Comparison of ENCODE assay signal across 11 mouse cellular contexts in genomic region chr9:90124156-90124872, GRCm38 (mm10). TPM values are rescaled to one million over a fixed set of nuclear protein-coding genes. Genes with fewer than 3 reads are reported as not detected.
A peak's percentile ranks its signal among the peaks of the same experiment; 100 is the strongest.
DNase-seq lines count a peak whose midpoint lies in the region; ATAC-seq and TF ChIP-seq lines count a peak whose summit lies in the region.
"Had no signal": no experiment of that assay in that cellular context is flagged by ENCODE, and none has a peak within 500 bp of the region (broad histone marks: within the 10 kb centered on the region; RNA-seq: fewer than 3 reads in every experiment).

No protein-coding gene starts in this region.

- 48% methylated on average over 11 of the region's 11 CpGs for WGBS in heart, embryonic 16.5 days
- WGBS in hindbrain, postnatal 0 days, result 46% methylated on average over 11 of the region's 11 CpGs

- H3K4me3 ChIP-seq in heart, embryonic 16.5 days (ENCODE audit: low read length), result no peak overlapping the region
- H3K4me3 ChIP-seq in testis, adult 2 months (ENCODE audit: control insufficient read depth, low read depth, low read length), result no peak overlapping the region
- H3K4me3 ChIP-seq in hindbrain, postnatal 0 days (ENCODE audit: low read length), result no peak overlapping the region
- H3K4me3 ChIP-seq: limb, embryonic 12.5 days had no signal

- H3K36me3 ChIP-seq in heart, embryonic 16.5 days (ENCODE audit: control insufficient read depth, insufficient read depth), result no peaks in the 10 kb centered on the region
- H3K36me3 ChIP-seq in testis, adult 2 months (ENCODE audit: control insufficient read depth, insufficient read depth, low read length), result no peaks in the 10 kb centered on the region
- H3K36me3 ChIP-seq in hindbrain, postnatal 0 days (ENCODE audit: insufficient read depth, low read length), result no peaks in the 10 kb centered on the region
- H3K36me3 ChIP-seq: limb, embryonic 12.5 days had no signal

- no peaks in the 10 kb centered on the region for H3K9me3 ChIP-seq in heart, embryonic 16.5 days (replicated peaks; ENCODE audit: control insufficient read depth, low read length)
- no peaks in the 10 kb centered on the region for H3K9me3 ChIP-seq in hindbrain, postnatal 0 days (ENCODE audit: low read length)
- H3K9me3 ChIP-seq: limb, embryonic 12.5 days had no signal

- no peak for TF ChIP-seq CTCF in testis, adult 2 months (IDR thresholded peaks at IDR 0.05; ENCODE audit: control insufficient read depth, insufficient read depth, insufficient replicate concordance, low read depth, low read length)
- TF ChIP-seq CTCF in hindbrain, postnatal 0 days (IDR thresholded peaks at IDR 0.05; ENCODE audit: low read depth), result no peak

- TF ChIP-seq POLR2A in testis, adult 2 months (IDR thresholded peaks at IDR 0.05; ENCODE audit: control insufficient read depth, low read depth, low read length), result no peak

- H3K27ac ChIP-seq in heart, embryonic 16.5 days (ENCODE audit: low read length), result 0 out of 2 replicates have a peak overlapping the region, but pooled peaks have one; percentile 5
- peak overlapping the region; percentile 52; the same call in 1 of the 2 replicates for H3K27ac ChIP-seq in testis, adult 2 months (ENCODE audit: control insufficient read depth, insufficient read depth, low read depth, low read length)
- H3K27ac ChIP-seq in hindbrain, postnatal 0 days, result no peak overlapping the region
- H3K27ac ChIP-seq: limb, embryonic 12.5 days had no signal

- peaks cover 20% of the 10 kb centered on the region for H3K4me1 ChIP-seq in heart, embryonic 16.5 days (ENCODE audit: control insufficient read depth, insufficient read depth, low read length)
- peaks cover 7% of the 10 kb centered on the region for H3K4me1 ChIP-seq in testis, adult 2 months (ENCODE audit: control insufficient read depth, insufficient read depth, low read length)
- no peaks in the 10 kb centered on the region; the same call in 1 of the 2 replicates for H3K4me1 ChIP-seq in hindbrain, postnatal 0 days (ENCODE audit: insufficient read depth, low read length)

- H3K9ac ChIP-seq in heart, embryonic 16.5 days (ENCODE audit: low read length), result no peak overlapping the region
- no peak overlapping the region for H3K9ac ChIP-seq in hindbrain, postnatal 0 days (replicated peaks; ENCODE audit: low read length)
- H3K9ac ChIP-seq: limb, embryonic 12.5 days had no signal

- H3K27me3 ChIP-seq in heart, embryonic 16.5 days (ENCODE audit: control insufficient read depth, insufficient read depth, low read length), result no peaks in the 10 kb centered on the region; the same call in 1 of the 2 replicates
- no peaks in the 10 kb centered on the region for H3K27me3 ChIP-seq in testis, adult 2 months (ENCODE audit: control insufficient read depth, insufficient read depth, low read length)
- no peaks in the 10 kb centered on the region for H3K27me3 ChIP-seq in hindbrain, postnatal 0 days (ENCODE audit: insufficient read depth, low read length)
- H3K27me3 ChIP-seq: limb, embryonic 12.5 days had no signal

- DNase-seq in heart, postnatal 14 days, result no peak
- DNase-seq in testis, postnatal 10 days (ENCODE audit: low spot score), result no peak
- DNase-seq in hindbrain, postnatal 0 days (ENCODE audit: low spot score), result no peak
- peak; percentile 13 to 38 for DNase-seq in urinary bladder, postnatal 36 days (ENCODE audit: low spot score in 2 of 2)
- DNase-seq in gastrocnemius, postnatal 14 days, result no peak
- DNase-seq in embryo, embryonic 10.5 days (ENCODE audit: low spot score), result no peak
- DNase-seq: adrenal gland, adult 8-10 months; cerebellum, adult 2 months had no signal

- intact Hi-C loops in heart, postnatal 14 days (cut with DNase I), result no loop called here
- intact Hi-C loops in gastrocnemius, postnatal 14 days (cut with DNase I; ENCODE audit: low total_unique reads), result no loop called here

- no peak for ATAC-seq in heart, embryonic 16.5 days (replicated peaks; ENCODE audit: extremely low read depth, insufficient read depth, low FRiP score)
- no peak for ATAC-seq in hindbrain, postnatal 0 days

- peak overlapping the region; percentile 23; the same call in 1 of the 2 replicates for H3K4me2 ChIP-seq in heart, embryonic 16.5 days (ENCODE audit: low read depth, low read length)
- 0 out of 2 replicates have a peak overlapping the region, but pooled peaks have one; percentile 16 for H3K4me2 ChIP-seq in hindbrain, postnatal 0 days (ENCODE audit: low read depth, low read length)
- H3K4me2 ChIP-seq: limb, embryonic 12.5 days had no signal

RNA-seq across cellular contexts. Expression of gene Morf4l1, which starts 9.7 kb away (rescaled TPM):
- polyA plus RNA-seq in heart, embryonic 16.5 days (2015; fragmentation: Nextera tagmentation; extraction: Ambion mirVana), result 294 and 363 TPM in 2 replicates
- 100 to 1,000 TPM; 249 to 263 TPM for total RNA-seq in heart, postnatal 14 days (2021)
- 594 and 775 TPM in 2 replicates for polyA plus RNA-seq in testis, adult 2 months (2012; rRNA removed)
- total RNA-seq in hindbrain, postnatal 0 days (2014; rRNA removed), result 178 and 179 TPM in 2 replicates
- polyA plus RNA-seq in hindbrain, postnatal 0 days (2015; fragmentation: Nextera tagmentation; extraction: Ambion mirVana), result 527 and 556 TPM in 2 replicates
- total RNA-seq in gastrocnemius, postnatal 14 days (2021), result 100 to 1,000 TPM; 156 to 165 TPM

RNA-seq across cellular contexts. Expression of gene Adamts7, which starts 38.6 kb away (rescaled TPM):
- polyA plus RNA-seq in heart, embryonic 16.5 days (2015; fragmentation: Nextera tagmentation; extraction: Ambion mirVana), result 8.7 and 9.3 TPM in 2 replicates
- 10 to 100 TPM; 23.4 to 27.5 TPM for total RNA-seq in heart, postnatal 14 days (2021)
- 5.3 and 5.7 TPM in 2 replicates for polyA plus RNA-seq in testis, adult 2 months (2012; rRNA removed)
- 6.4 and 10.4 TPM in 2 replicates for total RNA-seq in hindbrain, postnatal 0 days (2014; rRNA removed)
- polyA plus RNA-seq in hindbrain, postnatal 0 days (2015; fragmentation: Nextera tagmentation; extraction: Ambion mirVana), result 2.7 and 2.9 TPM in 2 replicates
- 1 to 10 TPM; 4.3 TPM for total RNA-seq in gastrocnemius, postnatal 14 days (2021)

Comparison
In these comparisons a context has a peak if more than half of its experiments do, and no peak if none do; other contexts are left out.
1. DNase-seq: peak in urinary bladder, postnatal 36 days (2 of 2); none in heart, postnatal 14 days (0 of 2), testis, postnatal 10 days (single experiment), hindbrain, postnatal 0 days (single experiment), gastrocnemius, postnatal 14 days (single experiment) and embryo, embryonic 10.5 days (single experiment).